Mouse (Mus musculus) gastrocnemius, postnatal 10 days (tissue): ENCODE results near the gene Bbof1. TPM values are rescaled to one million over a fixed set of nuclear protein-coding genes. Genes with fewer than 3 reads are reported as not detected.
A peak's percentile ranks its signal among the peaks of the same experiment; 100 is the strongest.

Source experiments
- DNase-seq: peaks from one replicate; pipeline ENCODE4 v3.0.0; 2021; ENCODE audit warnings: mixed read lengths
- total RNA-seq, 2 experiments: library from RNA; stranded (reverse); gene quantifications; 2 replicates each; pipeline ENCODE4 v1.2.3; 2021

The Bbof1 gene
- total RNA-seq, 2 experiments from 2014 or later, result 0.85 to 1.0 TPM

DNA sequence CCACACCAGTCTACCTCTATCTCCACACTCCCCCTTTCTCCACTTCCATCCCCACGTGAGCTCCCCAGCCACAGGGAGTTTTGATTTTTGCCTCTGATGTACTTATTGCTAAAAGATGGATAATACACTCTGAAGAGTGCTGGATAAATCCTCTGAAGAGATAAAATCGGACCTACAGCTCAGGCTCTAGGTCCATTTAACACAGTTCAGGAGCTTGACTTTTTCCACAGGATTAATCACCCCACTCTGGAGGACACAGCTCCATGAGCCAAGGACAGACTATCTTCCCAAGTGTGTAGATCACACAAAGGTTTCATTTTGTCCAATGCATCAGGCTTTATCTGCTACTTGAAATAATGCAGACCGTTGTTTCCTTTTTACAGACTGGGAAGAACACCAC is 8.8 kb upstream of the Bbof1 start:
- no peak for DNase-seq

DNA sequence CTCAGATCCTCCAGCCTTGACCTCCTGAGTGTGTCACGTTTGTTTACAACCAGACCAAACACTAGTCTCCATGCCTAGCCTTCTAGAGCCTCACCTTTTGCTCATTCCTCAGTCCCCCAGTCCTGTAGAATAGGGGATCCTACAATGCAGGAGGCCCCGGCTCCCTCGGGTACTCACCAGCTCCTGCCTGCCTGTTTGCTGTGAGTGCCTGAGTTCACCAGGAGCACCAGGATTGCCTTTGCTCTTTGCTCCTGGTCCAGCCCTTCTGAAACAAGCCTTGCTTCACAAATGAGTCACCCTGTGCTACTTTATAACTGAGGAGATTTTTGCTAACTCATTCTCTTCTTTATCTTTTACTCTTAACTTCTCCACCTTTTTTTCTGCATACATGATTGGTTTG is 8.2 kb upstream of the Bbof1 start:
- no peak for DNase-seq

DNA sequence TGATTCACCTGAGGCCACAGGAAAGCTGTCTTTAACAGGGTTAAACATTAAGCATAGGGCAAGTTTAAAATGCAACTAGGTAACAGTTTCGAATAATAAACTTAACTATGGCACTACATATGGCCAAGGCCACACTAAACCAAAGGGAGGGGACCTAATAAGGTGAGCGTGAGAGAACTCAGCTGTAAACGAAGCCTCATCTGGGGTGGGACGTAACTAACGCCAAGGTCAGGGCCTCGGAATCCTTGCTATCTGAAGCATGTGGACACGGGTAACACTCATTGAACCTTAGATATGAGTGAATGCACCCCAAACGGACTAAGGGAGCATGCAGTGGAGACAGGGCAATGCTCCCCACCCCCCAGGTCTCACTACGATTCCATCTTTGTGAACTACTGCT is 5.9 kb upstream of the Bbof1 start:
- DNase-seq, result no peak

DNA sequence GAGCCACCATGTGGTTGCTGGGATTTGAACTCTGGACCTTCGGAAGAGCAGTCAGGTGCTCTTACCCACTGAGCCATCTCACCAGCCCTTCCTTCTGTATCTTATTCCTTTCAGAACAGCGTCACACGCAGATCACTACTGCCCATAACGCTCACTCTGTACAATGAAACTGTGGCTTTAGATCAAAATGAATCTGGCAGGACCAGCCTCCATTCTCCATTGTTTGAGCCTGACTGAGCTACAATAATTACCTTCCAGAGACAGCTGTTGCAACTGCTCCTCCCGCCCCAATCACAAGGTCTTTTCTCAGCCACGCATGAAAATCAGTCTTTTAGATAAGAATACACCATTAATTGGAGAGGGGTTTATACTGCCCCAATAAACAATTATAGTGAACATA is 4.3 kb upstream of the Bbof1 start:
- DNase-seq, result no peak

DNA sequence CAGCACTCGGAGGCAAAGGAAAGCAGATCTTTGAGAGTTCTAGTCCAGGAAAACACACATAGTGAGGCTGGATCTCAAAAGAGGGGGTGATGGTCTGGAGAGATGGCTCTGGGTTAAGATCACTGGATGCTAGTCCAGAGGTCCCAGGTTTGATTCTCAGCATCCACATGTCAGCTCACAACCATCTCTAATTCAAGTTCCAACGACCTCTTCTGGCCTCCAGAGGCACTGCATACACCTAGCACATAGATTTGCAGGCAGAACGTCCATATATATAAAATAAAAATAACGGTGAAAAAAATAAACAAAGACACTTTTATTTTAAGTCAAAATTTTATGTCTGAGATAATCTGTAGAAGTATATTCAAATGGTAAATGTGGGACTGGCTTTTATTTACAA is 1.6 kb upstream of the Bbof1 start:
- DNase-seq, result no peak

DNA sequence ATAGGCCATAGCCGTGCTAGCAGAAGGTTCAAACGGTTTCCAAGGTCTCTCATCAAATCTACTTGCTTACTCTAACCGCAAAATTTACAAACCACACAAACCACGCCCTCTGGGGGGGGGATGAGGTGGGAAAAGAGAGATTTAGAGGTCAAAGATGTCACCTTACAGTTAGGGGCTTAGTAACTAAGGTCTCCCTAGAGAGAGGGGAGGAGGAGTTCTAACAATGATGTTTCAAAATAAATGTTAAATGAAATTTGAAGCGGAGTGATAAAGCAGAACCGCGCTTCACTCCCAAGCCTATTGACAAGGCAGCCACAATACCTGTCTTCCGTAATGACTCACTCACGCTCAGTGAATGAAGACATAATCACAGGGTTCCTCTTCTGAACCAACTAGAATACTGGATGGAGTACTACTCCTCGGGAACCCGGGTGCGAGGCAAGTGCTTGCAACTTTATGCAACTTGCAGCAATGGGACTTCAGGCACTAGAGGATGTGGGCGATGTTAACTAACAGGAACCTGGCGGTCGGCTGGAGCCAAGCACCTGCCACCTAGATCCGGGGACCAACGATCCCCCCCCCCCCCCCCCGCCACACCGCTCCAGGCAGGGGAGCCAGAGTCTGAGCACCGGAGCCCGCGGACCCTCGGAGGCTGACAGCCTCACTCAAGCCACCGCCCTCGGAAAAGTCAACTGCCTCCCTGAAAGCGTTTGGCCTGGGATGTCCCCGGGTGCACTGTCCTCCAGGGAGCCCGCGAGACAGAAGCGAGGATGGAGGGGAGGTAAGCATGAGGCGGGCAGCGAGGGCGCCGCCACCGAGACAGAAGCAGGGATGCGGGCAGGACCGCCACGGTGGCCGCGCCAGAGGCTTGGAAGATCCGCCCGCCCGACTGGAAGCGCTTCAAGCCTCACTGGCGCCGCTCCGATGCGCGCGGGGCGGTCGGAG is 725 bp upstream of the Bbof1 start:
- DNase-seq, result peak; percentile 9

DNA sequence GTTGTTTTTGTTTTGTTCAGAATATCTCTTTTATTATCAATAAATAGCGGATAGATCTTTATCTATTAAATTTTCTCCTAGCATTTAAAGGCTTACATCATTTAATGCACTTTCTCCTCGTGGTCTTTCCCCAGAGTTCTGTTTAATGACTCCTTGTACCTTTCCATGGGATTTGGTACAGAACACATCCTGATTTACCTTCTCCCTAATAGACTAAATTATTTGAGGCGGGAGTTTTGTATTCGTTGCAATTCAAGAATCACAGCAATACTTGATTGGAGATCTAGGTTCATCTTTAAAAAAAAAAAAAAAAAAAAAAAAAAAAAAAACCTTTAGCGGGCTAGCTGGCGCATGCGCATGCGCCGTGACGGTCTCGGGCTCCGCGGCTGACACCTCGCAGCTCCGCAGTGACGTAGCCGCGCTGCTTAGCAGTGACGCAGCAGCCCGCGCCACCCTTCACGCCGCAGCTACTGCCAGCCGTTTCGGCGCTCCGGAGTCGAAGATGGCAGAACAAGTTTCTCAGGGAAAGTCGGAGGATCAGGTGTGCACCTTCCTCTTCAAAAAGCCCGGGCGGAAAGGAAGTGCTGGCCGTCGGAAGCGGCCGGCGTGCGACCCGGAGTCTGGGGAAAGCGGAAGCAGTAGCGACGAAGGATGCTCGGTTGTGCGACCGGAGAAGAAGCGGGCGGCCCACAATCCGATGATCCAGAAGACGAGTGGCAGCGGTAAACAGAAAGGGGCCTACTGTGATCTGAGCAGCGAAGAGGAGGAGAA is 8.1 kb downstream of the Bbof1 start, which contains the start of gene Rnf113a2:
Gene Rnf113a2 (plus strand): TSS at position 363 of the 771 bp plus-strand sequence.
- DNase-seq, result peak; percentile 80

GRCm38 (mm10) chr12:84417605-84417922 is 8.7 kb downstream of the Bbof1 start:
- DNase-seq, result no peak

DNA sequence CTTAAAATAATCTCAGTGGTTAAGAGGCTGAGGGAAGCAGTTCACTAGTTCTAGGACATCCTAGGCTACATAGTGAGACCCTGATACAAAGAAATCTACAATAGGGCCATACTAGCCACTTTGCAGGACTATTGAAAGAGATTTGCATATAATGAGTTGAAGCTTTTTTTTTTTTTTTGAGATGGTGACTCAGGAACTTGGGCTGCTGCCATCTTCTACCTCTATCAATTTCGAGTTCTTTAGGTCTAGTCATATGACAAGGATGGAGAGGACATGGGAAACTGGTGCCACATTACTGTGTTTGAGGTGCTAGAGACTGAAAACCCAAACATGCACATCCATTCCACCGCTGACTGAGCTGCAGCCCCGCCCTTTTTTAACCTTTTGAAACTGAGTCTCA is 15.1 kb downstream of the Bbof1 start:
- no peak for DNase-seq

- DNase-seq, result no peak
Measured at GRCm38 (mm10) chr12:84429825-84430224, 21.0 kb downstream of the Bbof1 start.

- DNase-seq, result no peak
Measured at GRCm38 (mm10) chr12:84438697-84439096, 29.8 kb downstream of the Bbof1 start.

DNA sequence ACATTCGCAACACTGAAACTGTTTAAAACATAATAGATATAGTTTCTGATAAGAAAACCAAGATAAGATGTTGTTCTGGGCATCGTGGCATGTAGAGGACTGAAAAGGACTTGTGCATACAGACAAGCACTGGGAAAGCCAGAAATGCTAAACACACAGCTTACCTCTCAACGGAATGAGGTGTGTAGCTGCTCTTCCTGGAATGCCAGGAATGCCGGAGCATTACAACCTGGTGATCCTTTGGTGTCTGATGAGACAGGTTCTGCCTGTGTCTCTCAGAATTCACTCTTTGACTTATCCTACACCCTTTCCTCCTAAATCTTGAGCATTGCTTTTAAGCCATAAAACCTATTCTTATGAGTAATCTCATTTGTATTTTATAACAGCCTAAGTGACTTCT is 33.7 kb downstream of the Bbof1 start:
- no peak for DNase-seq

- no peak for DNase-seq
Measured at GRCm38 (mm10) chr12:84447386-84447785, 38.5 kb downstream of the Bbof1 start.

DNA sequence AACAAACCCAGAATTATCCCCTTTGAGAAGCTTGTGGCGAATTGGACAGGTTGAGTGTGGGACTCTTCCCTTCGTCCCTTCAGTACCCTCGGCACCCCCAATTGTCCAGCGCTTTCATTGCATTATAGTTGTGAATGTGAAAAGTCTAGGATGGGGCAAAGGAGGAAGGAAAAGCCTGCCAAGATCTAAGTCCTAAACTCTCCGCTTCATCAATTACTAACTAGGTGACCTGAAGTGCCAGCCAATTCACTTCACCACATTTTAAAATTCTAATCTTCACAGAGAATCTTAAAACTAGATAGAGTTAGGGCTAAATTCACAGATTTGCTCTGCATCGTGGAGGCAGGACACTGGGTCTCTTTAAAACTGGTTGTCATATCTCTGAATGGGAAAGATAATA is 39.3 kb downstream of the Bbof1 start:
- DNase-seq, result no peak

DNA sequence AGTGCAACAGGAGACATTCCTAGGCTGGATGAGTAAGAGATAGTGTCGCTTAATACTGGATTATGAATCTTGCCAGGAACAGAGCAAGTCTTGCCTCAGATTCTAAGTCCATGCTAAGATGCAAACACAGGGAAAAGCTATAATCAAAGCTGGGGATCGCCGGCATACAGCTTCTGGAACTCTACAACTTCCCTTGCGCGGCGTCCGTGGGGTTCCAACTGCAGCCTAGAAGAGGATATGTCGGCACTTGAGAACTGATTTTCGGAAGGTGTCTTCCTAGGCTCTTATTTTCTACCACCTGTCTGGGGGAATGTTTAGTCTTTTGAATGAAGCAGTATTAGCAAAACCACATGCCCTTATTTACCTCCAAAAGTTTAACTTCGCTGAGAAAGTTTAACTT is 41.0 kb downstream of the Bbof1 start:
- no peak for DNase-seq

DNA sequence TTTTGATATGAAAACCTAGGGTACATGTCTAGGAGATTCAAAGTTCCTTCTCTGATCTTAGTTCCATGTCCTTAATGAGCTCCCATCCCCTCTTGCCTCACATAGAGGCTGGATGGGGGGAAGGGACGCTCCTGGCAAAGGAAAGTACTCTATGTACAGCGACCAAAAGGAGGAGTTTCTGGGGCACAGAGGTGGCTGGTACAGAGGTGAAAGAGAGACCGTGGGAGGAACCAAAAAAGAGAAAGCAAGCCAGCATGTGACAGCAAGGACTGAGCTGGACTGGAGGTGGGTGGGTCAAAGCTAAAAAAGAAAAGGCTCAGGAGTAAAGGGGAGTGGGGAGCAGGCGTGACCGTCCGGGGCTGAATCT is 41.5 kb downstream of the Bbof1 start:
- no peak for DNase-seq

- DNase-seq, result peak; percentile 93
Measured at GRCm38 (mm10) chr12:84450718-84451646, 42.1 kb downstream of the Bbof1 start, which contains the start of the genes Aldh6a1 and Lin52. TSS of gene Aldh6a1 (minus strand) at chr12:84451004. TSS of gene Lin52 (plus strand) at chr12:84451422.

GRCm38 (mm10) chr12:84451801-84452200 is 42.9 kb downstream of the Bbof1 start:
- DNase-seq, result no peak

GRCm38 (mm10) chr12:84456911-84457310 is 48.0 kb downstream of the Bbof1 start:
- no peak for DNase-seq

DNA sequence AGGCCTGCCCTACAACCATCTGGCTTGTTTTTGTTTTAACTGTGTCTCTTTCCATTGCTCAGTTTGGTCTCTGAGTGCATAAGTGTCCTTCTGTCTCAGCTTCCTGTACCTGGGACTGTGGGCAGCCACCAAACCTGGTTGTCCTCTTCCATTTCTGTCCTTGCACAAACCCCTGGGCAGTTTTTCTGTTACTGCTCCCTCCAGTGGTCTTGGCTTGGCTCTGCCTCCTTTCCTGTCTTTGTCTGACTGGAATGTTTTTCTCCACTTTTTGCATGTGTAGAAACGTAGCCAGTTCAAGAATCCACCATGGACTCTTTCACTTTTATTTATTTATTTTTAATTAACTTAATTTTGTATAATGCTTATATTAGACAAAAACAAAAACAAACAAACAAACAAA is 51.0 kb downstream of the Bbof1 start:
- no peak for DNase-seq

DNA sequence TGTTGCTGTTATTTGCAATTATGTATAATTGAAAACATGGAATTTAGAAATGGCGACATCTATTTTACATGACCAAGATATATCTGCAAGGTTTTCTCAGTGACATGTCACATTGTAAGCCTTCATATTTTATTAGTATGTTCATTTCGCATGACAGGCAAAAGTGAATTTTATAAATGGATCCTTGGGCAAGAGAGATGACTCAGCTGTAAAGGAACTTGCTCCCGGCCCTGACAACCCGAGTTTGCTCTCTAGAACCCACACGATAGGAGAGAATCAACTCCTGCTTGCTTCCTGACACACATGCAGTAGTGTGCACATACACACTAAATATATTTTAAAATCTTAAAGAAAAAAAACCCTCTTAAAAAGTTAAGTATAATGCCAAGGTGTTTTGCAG is 52.5 kb downstream of the Bbof1 start:
- DNase-seq, result no peak

DNA sequence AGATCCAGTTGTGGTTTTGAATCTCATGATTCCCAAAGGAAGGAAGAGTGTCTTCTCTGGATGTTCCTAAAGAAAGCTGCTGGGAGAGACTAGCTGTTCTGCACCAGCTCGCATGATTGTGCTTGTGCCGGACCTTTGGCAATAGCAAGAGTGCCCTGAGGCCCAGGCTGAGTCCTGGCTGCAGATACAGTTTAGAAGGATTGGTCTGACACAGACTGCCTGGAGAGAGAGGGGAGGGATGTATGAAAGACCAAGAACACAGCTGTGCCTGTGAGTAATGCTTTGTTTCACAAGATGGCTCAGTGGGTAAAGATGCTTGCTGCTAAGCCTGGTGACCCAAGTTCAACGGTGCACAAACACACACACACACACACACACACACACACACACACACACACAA is 54.0 kb downstream of the Bbof1 start:
- DNase-seq, result no peak
